In the genomic region with DNA sequence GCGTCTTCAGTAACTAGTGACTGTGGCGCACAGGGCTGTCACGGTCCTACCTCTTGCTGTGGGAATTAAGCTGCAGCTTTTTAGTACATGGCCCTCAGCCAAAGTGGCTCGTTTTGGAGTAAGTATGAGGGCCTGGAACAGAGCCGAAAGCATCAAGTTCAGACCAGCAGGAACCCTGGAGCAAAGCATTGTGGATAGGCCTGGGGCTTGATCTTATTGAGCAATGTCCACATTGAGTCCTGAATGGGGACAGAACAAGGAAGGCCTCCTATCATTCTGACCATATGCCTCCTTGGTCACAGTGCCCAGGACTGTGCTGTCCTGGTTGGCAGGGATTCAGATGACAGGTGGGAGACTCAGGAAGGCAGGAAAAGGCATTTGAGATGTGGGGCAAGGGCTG, we compare ENCODE assay signal across 9 mouse cellular contexts. TPM values are rescaled to one million over a fixed set of nuclear protein-coding genes. Genes with fewer than 3 reads are reported as not detected.
DNase-seq lines count a peak whose midpoint lies in the region; ATAC-seq and TF ChIP-seq lines count a peak whose summit lies in the region.
"Had no signal": no experiment of that assay in that cellular context is flagged by ENCODE, and none has a peak within 500 bp of the region (broad histone marks: within the 10 kb centered on the region; RNA-seq: fewer than 3 reads in every experiment).

No protein-coding gene starts in this region.

- peak; percentile 16 for DNase-seq in heart, postnatal 4 days
- DNase-seq in 3T3-L1 (ENCODE audit: low read depth, low spot score): peak; percentile 30
- DNase-seq in embryonic facial prominence, embryonic 14.5 days (ENCODE audit: low spot score): peak; percentile 65
- no peak for DNase-seq in right cerebral cortex, postnatal 10 days (ENCODE audit: low spot score in 2 of 2)
- DNase-seq in thymus, postnatal 36 days: no peak
- DNase-seq: thymus, postnatal 14 days had no signal

- no peak overlapping the region for H3K4me3 ChIP-seq in heart, embryonic 12.5 days
- no peak overlapping the region for H3K4me3 ChIP-seq in bone marrow, adult 2 months (replicated peaks; ENCODE audit: control insufficient read depth, low read depth, low read length)
- no peak overlapping the region for H3K4me3 ChIP-seq in embryonic facial prominence, embryonic 14.5 days (ENCODE audit: low read depth, low read length)

- peaks cover 30% of the 10 kb centered on the region for H3K4me1 ChIP-seq in heart, embryonic 12.5 days (replicated peaks)
- peaks cover 2% of the 10 kb centered on the region; the same call in 1 of the 2 replicates for H3K4me1 ChIP-seq in bone marrow, adult 2 months (ENCODE audit: control insufficient read depth, insufficient read depth, low read length)
- peaks cover 11% of the 10 kb centered on the region for H3K4me1 ChIP-seq in embryonic facial prominence, embryonic 14.5 days (ENCODE audit: control insufficient read depth, insufficient read depth, low read length)

- no peak for TF ChIP-seq POLR2A in bone marrow, adult 2 months (IDR thresholded peaks at IDR 0.05; ENCODE audit: borderline replicate concordance, control insufficient read depth, low read depth, low read length)

- 78% methylated on average over 5 of the region's 5 CpGs for WGBS in heart, embryonic 12.5 days
- WGBS in bone marrow, adult 2 months: 58% methylated on average over 5 of the region's 5 CpGs
- 65% methylated on average over 5 of the region's 5 CpGs for WGBS in embryonic facial prominence, embryonic 14.5 days

- H3K4me2 ChIP-seq in heart, embryonic 12.5 days: no peak overlapping the region
- no peak overlapping the region for H3K4me2 ChIP-seq in embryonic facial prominence, embryonic 14.5 days (ENCODE audit: low read depth, low read length)

- ATAC-seq in heart, embryonic 12.5 days (ENCODE audit: insufficient number of reproducible peaks, low FRiP score): no peak
- ATAC-seq in embryonic facial prominence, embryonic 14.5 days (ENCODE audit: low read depth): peak; percentile 38; the same call in 1 of the 2 replicates
- ATAC-seq in erythroblast, adult 5-6 weeks (replicated peaks; ENCODE audit: low FRiP score, poor library complexity, severe bottlenecking): no peak

- 0 out of 2 replicates have a peak, but pooled peaks cover 2% of the 10 kb centered on the region for H3K27me3 ChIP-seq in heart, embryonic 12.5 days (replicated peaks)
- H3K27me3 ChIP-seq in embryonic facial prominence, embryonic 14.5 days (replicated peaks; ENCODE audit: control insufficient read depth, insufficient read depth, low read length): peaks cover 3% of the 10 kb centered on the region; the same call in 1 of the 2 replicates

- H3K9me3 ChIP-seq in heart, embryonic 12.5 days (replicated peaks): no peaks in the 10 kb centered on the region
- no peaks in the 10 kb centered on the region for H3K9me3 ChIP-seq in embryonic facial prominence, embryonic 14.5 days (ENCODE audit: control insufficient read depth, low read length)

- no peaks in the 10 kb centered on the region for H3K36me3 ChIP-seq in heart, embryonic 12.5 days
- H3K36me3 ChIP-seq in embryonic facial prominence, embryonic 14.5 days (ENCODE audit: control insufficient read depth, insufficient read depth, low read length): no peaks in the 10 kb centered on the region

- no peak overlapping the region for H3K27ac ChIP-seq in heart, embryonic 12.5 days (ENCODE audit: poor library complexity, severe bottlenecking)
- peak overlapping the region; percentile 16; the same call in 1 of the 2 replicates for H3K27ac ChIP-seq in bone marrow, adult 2 months (ENCODE audit: control insufficient read depth, insufficient read depth, low read depth, low read length, poor library complexity)
- 0 out of 2 replicates have a peak overlapping the region, but pooled peaks have one; percentile 10 for H3K27ac ChIP-seq in embryonic facial prominence, embryonic 14.5 days (replicated peaks; ENCODE audit: low read depth, low read length)

- TF ChIP-seq CTCF in bone marrow, adult 2 months (IDR thresholded peaks at IDR 0.05; ENCODE audit: control insufficient read depth, insufficient read depth, low read length): no peak

- H3K9ac ChIP-seq in heart, embryonic 12.5 days: no peak overlapping the region
- H3K9ac ChIP-seq in embryonic facial prominence, embryonic 14.5 days (ENCODE audit: low read depth, low read length): no peak overlapping the region

RNA-seq across cellular contexts. Expression of gene Rtl5, which starts 10.9 kb away (rescaled TPM):
- 1 to 10 TPM; 3.9 to 4.2 TPM for total RNA-seq in heart, postnatal 4 days (2021)
- polyA plus RNA-seq in heart, embryonic 12.5 days (2016; fragmentation: Nextera tagmentation; extraction: Ambion mirVana): 1.1 and 1.4 TPM in 2 replicates
- 2.3 and 4.2 TPM in 2 replicates for polyA plus RNA-seq in bone marrow, adult 2 months (2011; ENCODE audit: insufficient read depth, insufficient read length, low replicate concordance, missing spikeins)
- polyA plus RNA-seq in embryonic facial prominence, embryonic 14.5 days (2014; fragmentation: Nextera tagmentation; extraction: Ambion mirVana): 0.92 and 1.3 TPM in 2 replicates
- not detected in 2 replicates for total RNA-seq in erythroblast, adult 5-6 weeks (2015; ENCODE audit: low replicate concordance)
- total RNA-seq in erythroblast, adult 5-6 weeks (2017; ENCODE audit: low replicate concordance): 0.77 and 2.4 TPM in 2 replicates

RNA-seq across cellular contexts. Expression of gene Pin4, which starts 59.0 kb away (rescaled TPM):
- total RNA-seq in heart, postnatal 4 days (2021): 10 to 100 TPM; 19.8 to 26.9 TPM
- polyA plus RNA-seq in heart, embryonic 12.5 days (2016; fragmentation: Nextera tagmentation; extraction: Ambion mirVana): 40.8 and 44.9 TPM in 2 replicates
- polyA plus RNA-seq in bone marrow, adult 2 months (2011; ENCODE audit: insufficient read depth, insufficient read length, low replicate concordance, missing spikeins): 22.4 and 31.1 TPM in 2 replicates
- polyA plus RNA-seq in embryonic facial prominence, embryonic 14.5 days (2014; fragmentation: Nextera tagmentation; extraction: Ambion mirVana): 61.5 and 69.2 TPM in 2 replicates
- 11.1 and 17.7 TPM in 2 replicates for total RNA-seq in erythroblast, adult 5-6 weeks (2015; ENCODE audit: low replicate concordance)
- 26.3 and 52.1 TPM in 2 replicates for total RNA-seq in erythroblast, adult 5-6 weeks (2017; ENCODE audit: low replicate concordance)

Comparison
In these comparisons a context has a peak if more than half of its experiments do, and no peak if none do; other contexts are left out.
1. DNase-seq: peak in heart, postnatal 4 days (single experiment), 3T3-L1 (single experiment) and embryonic facial prominence, embryonic 14.5 days (single experiment); none in right cerebral cortex, postnatal 10 days (0 of 2) and thymus, postnatal 36 days (0 of 2).